Mouse (Mus musculus): ENCODE data around the gene Vps9d1. TPM values are rescaled to one million over a fixed set of nuclear protein-coding genes. Genes with fewer than 3 reads are reported as not detected.
"Not testable (repeated sequence)": the region's sequence is repeated elsewhere in the genome, so short reads cannot be mapped to it uniquely, and the experiment has no call there.

The Vps9d1 gene
- polyA plus RNA-seq (2016; fragmentation: Nextera tagmentation; extraction: Ambion mirVana) = 40.3 and 51.1 TPM in 2 replicates

- H3K36me3 ChIP-seq = peaks cover 51% of the 10 kb centered on the region
- H3K9ac ChIP-seq = peak within 1 kb of the TSS; percentile 89
- no peaks in the 10 kb centered on the region for H3K27me3 ChIP-seq (replicated peaks)
- ATAC-seq (ENCODE audit: low FRiP score, low read depth) = peak; percentile 93
- H3K4me3 ChIP-seq = peak within 1 kb of the TSS; percentile 97
- H3K4me1 ChIP-seq = peaks cover 36% of the 10 kb centered on the region
- H3K4me2 ChIP-seq (replicated peaks) = peak within 1 kb of the TSS; percentile 98
- WGBS = under 1% methylated on average over 99 of the region's 99 CpGs
- H3K27ac ChIP-seq = peak within 1 kb of the TSS; percentile 74; the same call in 1 of the 2 replicates
- no peaks in the 10 kb centered on the region for H3K9me3 ChIP-seq
These were observed at the start of gene Vps9d1, which contains the start of gene Zfp276 for GRCm38 (mm10) chr8:123254099-123254885. Vps9d1 (minus strand) TSS chr8:123254348. Zfp276 (plus strand) TSS chr8:123254195.

- 94% methylated on average over 11 of the region's 11 CpGs for WGBS
- no peak for ATAC-seq (ENCODE audit: low FRiP score, low read depth)
- no peak overlapping the region for H3K27ac ChIP-seq
- no peaks in the 10 kb centered on the region for H3K27me3 ChIP-seq (replicated peaks)
- no peaks in the 10 kb centered on the region for H3K4me1 ChIP-seq
- no peak overlapping the region for H3K4me2 ChIP-seq (replicated peaks)
- H3K9me3 ChIP-seq = no peaks in the 10 kb centered on the region
- no peak overlapping the region for H3K4me3 ChIP-seq
- peaks cover 20% of the 10 kb centered on the region for H3K36me3 ChIP-seq
- no peak overlapping the region for H3K9ac ChIP-seq
These were observed 44.2 kb upstream of the Vps9d1 start for GRCm38 (mm10) chr8:123298301-123298700.

- Histone ChIP-seq H3K4me1 (no peaks in the 10 kb centered on the region), H3K4me2 (replicated peaks) (no peak overlapping the region), H3K27me3 (replicated peaks) (no peaks in the 10 kb centered on the region), H3K9me3 (no peaks in the 10 kb centered on the region), H3K27ac (no peak overlapping the region), H3K36me3 (peaks cover 47% of the 10 kb centered on the region), H3K9ac (no peak overlapping the region), H3K4me3 (no peak overlapping the region)
- WGBS = 86% methylated on average over 2 of the region's 2 CpGs
- no peak for ATAC-seq (ENCODE audit: low FRiP score, low read depth)
These were observed 38.6 kb upstream of the Vps9d1 start for GRCm38 (mm10) chr8:123292785-123293184.

- Histone ChIP-seq H3K4me2 (replicated peaks) (no peak overlapping the region), H3K9ac (no peak overlapping the region), H3K4me1 (no peaks in the 10 kb centered on the region), H3K4me3 (no peak overlapping the region), H3K9me3 (no peaks in the 10 kb centered on the region), H3K27ac (no peak overlapping the region), H3K36me3 (peaks cover 50% of the 10 kb centered on the region), H3K27me3 (replicated peaks) (no peaks in the 10 kb centered on the region)
- ATAC-seq (ENCODE audit: low FRiP score, low read depth) = no peak
- WGBS = 90% methylated on average over 3 of the region's 3 CpGs
These were observed 38.1 kb upstream of the Vps9d1 start for GRCm38 (mm10) chr8:123292281-123292680.

GRCm38 (mm10) chr8:123291716-123292115 is 37.6 kb upstream of the Vps9d1 start:
- peaks cover 50% of the 10 kb centered on the region for H3K36me3 ChIP-seq

GRCm38 (mm10) chr8:123290679-123291078 is 36.5 kb upstream of the Vps9d1 start:
- H3K27ac ChIP-seq = no peak overlapping the region
- ATAC-seq (ENCODE audit: low FRiP score, low read depth) = no peak
- 92% methylated on average over 8 of the region's 8 CpGs for WGBS
- no peak overlapping the region for H3K4me3 ChIP-seq
- no peaks in the 10 kb centered on the region for H3K4me1 ChIP-seq
- peaks cover 45% of the 10 kb centered on the region for H3K36me3 ChIP-seq
- H3K27me3 ChIP-seq (replicated peaks) = no peaks in the 10 kb centered on the region
- no peak overlapping the region for H3K9ac ChIP-seq
- no peaks in the 10 kb centered on the region for H3K9me3 ChIP-seq
- no peak overlapping the region for H3K4me2 ChIP-seq (replicated peaks)

More at GRCm38 (mm10) chr8:123291716-123292115, 37.6 kb upstream of the Vps9d1 start:
- ATAC-seq (ENCODE audit: low FRiP score, low read depth) = no peak
- Histone ChIP-seq H3K4me3 (no peak overlapping the region), H3K9ac (no peak overlapping the region), H3K4me1 (no peaks in the 10 kb centered on the region), H3K4me2 (replicated peaks) (no peak overlapping the region), H3K9me3 (no peaks in the 10 kb centered on the region), H3K27ac (no peak overlapping the region), H3K27me3 (replicated peaks) (no peaks in the 10 kb centered on the region)
- WGBS = 92% methylated on average over 8 of the region's 8 CpGs

GRCm38 (mm10) chr8:123290166-123290565 is 36.0 kb upstream of the Vps9d1 start:
- Histone ChIP-seq H3K9me3 (no peaks in the 10 kb centered on the region), H3K4me1 (no peaks in the 10 kb centered on the region), H3K27me3 (replicated peaks) (no peaks in the 10 kb centered on the region), H3K9ac (no peak overlapping the region), H3K36me3 (peaks cover 41% of the 10 kb centered on the region), H3K4me2 (replicated peaks) (no peak overlapping the region), H3K4me3 (no peak overlapping the region), H3K27ac (no peak overlapping the region)
- 84% methylated on average over 4 of the region's 4 CpGs for WGBS
- no peak for ATAC-seq (ENCODE audit: low FRiP score, low read depth)

GRCm38 (mm10) chr8:123287362-123287761 is 33.2 kb upstream of the Vps9d1 start:
- H3K4me1 ChIP-seq = no peaks in the 10 kb centered on the region
- 95% methylated on average over 17 of the region's 17 CpGs for WGBS
- H3K36me3 ChIP-seq = peaks cover 30% of the 10 kb centered on the region
- ATAC-seq (ENCODE audit: low FRiP score, low read depth) = no peak
- H3K4me2 ChIP-seq (replicated peaks) = no peak overlapping the region
- no peaks in the 10 kb centered on the region for H3K27me3 ChIP-seq (replicated peaks)
- no peaks in the 10 kb centered on the region for H3K9me3 ChIP-seq
- H3K27ac ChIP-seq = no peak overlapping the region
- H3K4me3 ChIP-seq = no peak overlapping the region
- no peak overlapping the region for H3K9ac ChIP-seq

GRCm38 (mm10) chr8:123284493-123284892 is 30.3 kb upstream of the Vps9d1 start:
- no peaks in the 10 kb centered on the region for H3K27me3 ChIP-seq (replicated peaks)

GRCm38 (mm10) chr8:123283991-123284390 is 29.8 kb upstream of the Vps9d1 start:
- H3K9me3 ChIP-seq = no peaks in the 10 kb centered on the region
- ATAC-seq (ENCODE audit: low FRiP score, low read depth) = no peak
- no peak overlapping the region for H3K4me2 ChIP-seq (replicated peaks)
- H3K27me3 ChIP-seq (replicated peaks) = no peaks in the 10 kb centered on the region
- no peak overlapping the region for H3K27ac ChIP-seq
- H3K4me3 ChIP-seq = no peak overlapping the region
- WGBS = 89% methylated on average over 7 of the region's 7 CpGs
- no peak overlapping the region for H3K9ac ChIP-seq
- H3K4me1 ChIP-seq = no peaks in the 10 kb centered on the region
- H3K36me3 ChIP-seq = peaks cover 21% of the 10 kb centered on the region

More at GRCm38 (mm10) chr8:123284493-123284892, 30.3 kb upstream of the Vps9d1 start:
- Histone ChIP-seq H3K4me2 (replicated peaks) (no peak overlapping the region), H3K4me3 (no peak overlapping the region), H3K9ac (no peak overlapping the region), H3K36me3 (peaks cover 25% of the 10 kb centered on the region), H3K9me3 (no peaks in the 10 kb centered on the region), H3K4me1 (no peaks in the 10 kb centered on the region), H3K27ac (no peak overlapping the region)
- WGBS = 94% methylated on average over 5 of the region's 5 CpGs
- no peak for ATAC-seq (ENCODE audit: low FRiP score, low read depth)

GRCm38 (mm10) chr8:123282994-123283393 is 28.8 kb upstream of the Vps9d1 start:
- H3K4me3 ChIP-seq; H3K9ac ChIP-seq; ATAC-seq (ENCODE audit: low FRiP score, low read depth); H3K4me1 ChIP-seq; H3K4me2 ChIP-seq (replicated peaks); H3K9me3 ChIP-seq; H3K27ac ChIP-seq; H3K27me3 ChIP-seq (replicated peaks): not testable (repeated sequence)
- peaks cover 12% of the 10 kb centered on the region for H3K36me3 ChIP-seq
- 93% methylated on average over 5 of the region's 6 CpGs for WGBS

GRCm38 (mm10) chr8:123280302-123281094 is 26.4 kb upstream of the Vps9d1 start:
- H3K36me3 ChIP-seq = peaks cover 10% of the 10 kb centered on the region
- no peak overlapping the region for H3K4me3 ChIP-seq
- no peak overlapping the region for H3K9ac ChIP-seq
- no peaks in the 10 kb centered on the region for H3K9me3 ChIP-seq
- no peak for ATAC-seq (ENCODE audit: low FRiP score, low read depth)
- WGBS = 87% methylated on average over 13 of the region's 13 CpGs
- H3K4me2 ChIP-seq (replicated peaks) = no peak overlapping the region
- no peak overlapping the region for H3K27ac ChIP-seq
- no peaks in the 10 kb centered on the region for H3K4me1 ChIP-seq
- no peaks in the 10 kb centered on the region for H3K27me3 ChIP-seq (replicated peaks)
